Mouse (Mus musculus) MEL-GATA-1-ER (cell line): Measurements from ENCODE around the gene Oxct1.

Experiments used
- DNase-seq: peaks from one replicate; pipeline ENCODE4 v3.0.0-alpha.2; 2012; ENCODE audit warnings: low read depth; ENCODE audit errors: extremely low read depth

Gene Oxct1

DNA sequence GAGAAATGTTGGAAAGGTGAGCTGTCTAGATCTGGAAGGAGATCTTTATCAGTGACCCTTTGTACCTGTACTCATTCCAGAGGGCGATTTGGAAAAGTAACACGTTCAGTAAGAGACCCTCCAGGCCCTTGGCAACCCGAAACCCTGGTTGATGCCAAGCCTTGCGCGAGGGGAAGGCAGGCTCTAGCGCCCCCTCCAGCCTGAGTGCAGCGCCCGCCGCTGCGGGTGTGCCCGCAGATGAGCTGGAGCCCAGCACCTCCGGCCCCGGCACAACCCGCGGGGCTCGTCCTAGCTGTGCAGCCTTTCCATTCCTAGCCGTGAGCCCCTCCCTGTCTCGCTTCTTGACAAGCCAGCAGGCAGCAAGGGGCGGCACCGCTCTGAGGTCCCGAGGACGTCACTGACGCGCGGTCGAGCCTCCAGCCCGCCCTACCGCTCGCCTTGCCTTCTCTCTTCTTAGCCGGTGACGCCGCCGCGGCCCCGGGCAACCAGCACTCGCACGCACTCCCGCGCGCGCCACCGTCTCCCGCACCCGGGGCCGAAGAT is at the start of gene Oxct1:
Gene Oxct1, plus strand, starts transcription at position 153 of the 543 bp plus-strand sequence.
- DNase-seq = peak; percentile 81

DNA sequence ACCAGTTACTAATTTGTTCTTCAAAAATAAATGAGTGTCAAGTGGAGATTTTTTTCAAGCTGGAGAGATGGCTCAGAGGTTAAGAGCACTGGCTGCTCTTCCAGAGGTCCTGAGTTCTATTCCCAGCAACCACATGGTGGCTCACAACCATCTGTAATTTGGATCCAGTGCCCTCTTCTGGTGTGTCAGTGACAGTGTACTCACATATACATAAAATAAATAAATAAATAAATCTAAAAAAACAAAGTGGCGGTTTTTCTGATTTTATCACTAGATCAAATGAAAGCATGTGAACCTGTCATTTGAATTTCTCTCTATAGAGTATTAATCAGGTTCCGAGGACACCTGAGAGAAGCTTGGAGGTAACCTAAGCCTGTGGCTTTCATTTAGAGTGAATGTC is 47.9 kb upstream of the Oxct1 start:
- no peak for DNase-seq

DNA sequence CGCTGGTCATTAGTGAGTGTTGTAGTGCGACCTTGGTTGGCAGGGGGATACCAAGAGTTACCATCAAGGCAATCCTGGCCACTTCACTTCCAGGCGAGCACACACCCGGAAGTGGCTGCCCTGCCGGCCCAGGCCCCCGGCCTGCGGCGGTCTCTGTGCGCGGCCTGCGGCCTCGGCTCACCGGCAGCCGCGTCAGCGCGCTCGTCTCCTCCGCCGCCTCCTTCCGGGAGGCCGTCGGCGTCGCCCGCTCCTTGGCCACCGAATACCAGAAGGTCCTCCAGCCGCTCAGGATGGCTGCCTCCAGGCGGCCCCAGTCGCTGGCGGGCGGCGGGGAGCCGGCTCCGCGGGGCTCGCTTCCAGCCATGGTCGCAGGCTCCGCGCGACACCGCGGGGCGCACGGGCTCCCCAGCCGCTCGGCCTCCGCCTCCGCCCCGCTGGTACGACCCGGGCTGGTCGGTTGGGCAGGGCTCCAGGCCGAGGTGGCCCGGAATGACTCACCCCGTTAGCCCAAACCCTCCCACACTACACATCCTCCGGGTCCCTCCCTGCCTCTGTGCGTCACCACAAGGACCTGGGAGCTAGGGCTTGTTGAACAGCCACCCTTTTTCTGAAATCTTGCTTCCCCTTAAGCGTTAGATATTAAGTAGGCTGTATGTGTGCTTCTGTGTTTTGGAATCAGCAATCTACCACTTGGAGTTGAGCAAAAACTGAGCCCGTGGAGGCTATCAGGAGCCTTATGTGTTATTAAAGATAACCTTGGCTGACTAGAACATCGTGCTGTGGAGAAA is 46.9 kb upstream of the Oxct1 start, which contains the start of gene Fbxo4:
Gene Fbxo4, minus strand, starts transcription at position 513 of the 788 bp plus-strand sequence.
- DNase-seq = peak; percentile 70

GRCm38 (mm10) chr15:3979871-3980270 is 46.3 kb upstream of the Oxct1 start:
- DNase-seq = no peak

- peak; percentile 35 for DNase-seq
Observed at GRCm38 (mm10) chr15:3982732-3983131, 43.5 kb upstream of the Oxct1 start.

DNA sequence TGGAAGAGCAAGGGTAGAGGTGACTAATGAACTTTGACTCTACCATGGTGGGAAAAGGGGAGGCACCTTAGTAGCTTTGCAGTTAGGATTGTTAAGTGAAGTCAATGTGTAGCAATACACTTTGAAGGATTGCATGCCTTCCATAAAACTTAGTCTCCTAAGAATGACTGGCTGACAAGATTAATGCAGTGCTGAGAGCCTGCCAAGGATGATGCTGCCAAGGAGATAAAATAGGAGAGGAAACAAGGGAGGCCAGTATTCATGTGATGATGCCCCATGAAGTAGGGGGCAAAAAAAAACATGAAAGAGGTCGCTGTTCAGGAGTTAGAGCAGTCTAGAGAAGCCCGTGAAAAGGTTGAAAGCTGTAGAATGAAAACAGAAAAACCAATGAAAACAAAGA is 41.3 kb upstream of the Oxct1 start:
- no peak for DNase-seq

DNA sequence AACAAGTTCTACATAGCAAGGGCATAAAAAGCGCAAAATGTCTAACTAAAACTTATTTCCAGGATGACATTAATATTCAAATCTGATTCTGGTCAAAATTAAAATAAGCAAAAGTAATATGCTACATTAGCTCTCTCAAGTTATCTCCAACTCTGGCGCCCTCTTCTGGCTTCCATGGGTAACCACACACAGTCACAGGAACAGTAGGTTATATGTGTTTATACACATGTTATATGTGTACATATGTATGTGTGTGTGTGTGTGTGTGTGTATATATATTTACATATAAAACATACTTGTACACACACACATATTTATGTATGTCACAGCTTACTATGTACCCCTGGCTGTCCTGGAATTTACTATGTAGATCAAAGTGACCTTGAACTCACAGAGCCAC is 38.2 kb upstream of the Oxct1 start:
- no peak for DNase-seq

GRCm38 (mm10) chr15:3994852-3995447 is 31.2 kb upstream of the Oxct1 start:
- DNase-seq = peak; percentile 51

DNA sequence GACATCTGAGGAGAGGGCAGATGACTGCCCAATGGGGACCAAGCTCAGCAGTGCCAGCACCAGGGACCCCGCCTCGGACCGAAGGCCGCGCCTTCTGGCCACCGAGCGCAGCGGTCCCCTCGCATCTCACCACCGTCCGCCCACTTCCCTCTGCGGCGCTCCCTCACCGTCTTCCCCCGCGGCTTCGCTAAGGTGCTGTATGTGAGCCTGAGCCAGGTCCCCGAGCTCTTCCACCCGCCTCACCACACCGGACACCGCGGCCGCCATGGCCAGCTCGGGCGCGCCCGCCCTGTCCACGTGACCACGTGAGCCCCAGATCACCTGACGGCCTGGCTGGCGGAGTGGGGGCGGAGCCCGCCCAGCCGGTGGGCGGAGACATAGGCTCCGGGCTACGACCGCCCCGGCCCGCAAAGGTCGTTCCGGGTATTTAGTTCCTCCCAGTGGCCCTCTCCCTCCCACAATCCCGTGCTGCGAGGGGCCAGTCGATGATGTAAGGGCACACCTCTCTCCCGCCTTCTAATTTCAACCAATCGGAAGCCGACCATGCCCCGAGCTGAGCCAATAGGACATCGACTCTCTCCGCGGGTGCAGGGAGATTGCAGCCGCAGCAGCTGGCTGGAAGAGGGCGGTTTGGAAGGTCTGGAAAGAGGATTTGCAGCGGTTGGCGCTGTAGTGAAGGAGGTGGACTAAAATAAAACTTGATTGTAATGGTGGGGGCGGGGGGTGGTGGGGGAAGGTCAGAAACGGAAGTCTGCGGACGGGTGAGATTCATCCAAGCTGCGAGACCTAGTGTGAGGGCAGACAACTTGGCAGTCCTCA is 30.5 kb upstream of the Oxct1 start, which contains the start of gene AW549877:
Gene AW549877, minus strand, starts transcription at position 297 of the 819 bp plus-strand sequence.
- peak; percentile 97 for DNase-seq

GRCm38 (mm10) chr15:3996267-3997010 is 29.7 kb upstream of the Oxct1 start:
- no peak for DNase-seq

DNA sequence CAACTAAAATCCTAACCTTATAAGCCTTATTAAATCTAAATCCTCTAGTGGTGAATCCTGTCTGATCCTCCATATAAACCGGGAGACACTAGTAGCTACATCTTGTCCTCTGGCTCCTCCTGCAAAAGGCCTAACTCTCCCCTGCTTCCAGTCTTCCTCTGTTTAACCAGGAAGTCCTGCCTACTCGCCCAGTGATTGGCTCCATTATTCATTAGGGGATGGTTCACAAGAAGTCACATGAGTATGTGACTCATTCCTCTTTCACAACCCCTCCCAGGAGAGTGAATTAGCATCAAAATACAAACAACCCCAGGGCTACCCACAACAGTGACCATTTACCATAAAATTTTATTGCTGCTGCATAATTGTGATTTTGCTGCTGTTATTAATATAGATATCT is 27.0 kb upstream of the Oxct1 start:
- DNase-seq = no peak

DNA sequence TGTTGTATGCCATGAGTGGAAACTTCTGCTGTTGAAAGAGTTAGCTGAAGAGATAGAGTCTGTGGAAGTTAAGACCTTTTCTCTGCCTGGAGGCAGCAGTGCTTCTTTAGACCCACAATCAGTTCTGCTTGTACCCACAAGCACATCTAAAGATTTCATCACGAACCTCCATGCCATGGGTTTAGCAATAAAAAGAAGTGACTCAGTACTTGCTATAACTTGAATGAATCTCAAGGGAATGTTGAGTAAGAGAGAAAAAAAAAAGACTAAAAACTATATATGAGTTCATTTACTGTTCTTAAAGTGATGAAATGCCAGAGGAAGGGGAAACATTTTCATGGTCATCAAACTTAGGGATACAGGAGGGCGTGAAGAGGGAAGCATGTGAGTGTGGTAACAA is 25.6 kb upstream of the Oxct1 start:
- no peak for DNase-seq

DNA sequence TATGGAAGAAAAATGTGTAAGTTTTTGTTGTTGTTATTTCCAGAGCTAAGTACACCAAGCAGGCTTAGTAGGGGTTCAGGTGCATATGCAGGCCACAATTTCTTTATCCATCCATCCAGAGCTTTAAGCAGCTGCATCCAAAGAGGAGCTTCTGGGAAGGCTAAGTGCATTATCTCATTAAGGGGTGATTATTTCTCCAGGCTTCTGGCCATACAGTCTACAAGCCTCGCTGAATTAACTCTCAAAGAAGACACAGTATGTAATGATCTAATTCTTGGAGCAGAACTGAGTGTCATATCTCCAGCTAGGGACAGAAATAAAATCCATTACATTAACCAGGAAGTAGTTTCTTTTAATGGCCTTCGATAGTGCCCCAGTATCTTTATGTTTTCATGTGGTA is 12.3 kb upstream of the Oxct1 start:
- no peak for DNase-seq

DNA sequence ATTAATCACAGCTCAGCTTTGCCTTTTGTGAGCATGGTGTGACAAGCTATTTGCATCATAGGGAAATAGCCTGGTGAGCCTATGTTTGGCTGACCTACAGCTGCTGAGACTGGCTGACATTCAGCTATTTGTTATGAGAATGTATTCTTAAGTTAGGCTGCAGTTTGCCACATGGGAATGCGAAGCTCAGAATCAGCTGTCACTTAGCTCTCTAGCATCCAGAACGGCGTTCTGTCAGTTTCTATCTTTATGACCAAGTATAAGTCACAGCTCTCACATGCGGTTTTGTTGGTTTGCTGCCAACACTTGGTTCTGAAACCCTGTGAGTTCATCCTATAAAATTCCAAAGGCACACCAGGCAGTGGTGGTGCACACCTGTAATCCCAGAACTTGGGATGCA is 5.5 kb upstream of the Oxct1 start:
- no peak for DNase-seq

- no peak for DNase-seq
Observed at GRCm38 (mm10) chr15:4023747-4024146, 2.4 kb upstream of the Oxct1 start.

GRCm38 (mm10) chr15:4024726-4025507 is 1.3 kb upstream of the Oxct1 start:
- DNase-seq = no peak

GRCm38 (mm10) chr15:4025508-4025904 is 677 bp upstream of the Oxct1 start:
- DNase-seq = no peak

DNA sequence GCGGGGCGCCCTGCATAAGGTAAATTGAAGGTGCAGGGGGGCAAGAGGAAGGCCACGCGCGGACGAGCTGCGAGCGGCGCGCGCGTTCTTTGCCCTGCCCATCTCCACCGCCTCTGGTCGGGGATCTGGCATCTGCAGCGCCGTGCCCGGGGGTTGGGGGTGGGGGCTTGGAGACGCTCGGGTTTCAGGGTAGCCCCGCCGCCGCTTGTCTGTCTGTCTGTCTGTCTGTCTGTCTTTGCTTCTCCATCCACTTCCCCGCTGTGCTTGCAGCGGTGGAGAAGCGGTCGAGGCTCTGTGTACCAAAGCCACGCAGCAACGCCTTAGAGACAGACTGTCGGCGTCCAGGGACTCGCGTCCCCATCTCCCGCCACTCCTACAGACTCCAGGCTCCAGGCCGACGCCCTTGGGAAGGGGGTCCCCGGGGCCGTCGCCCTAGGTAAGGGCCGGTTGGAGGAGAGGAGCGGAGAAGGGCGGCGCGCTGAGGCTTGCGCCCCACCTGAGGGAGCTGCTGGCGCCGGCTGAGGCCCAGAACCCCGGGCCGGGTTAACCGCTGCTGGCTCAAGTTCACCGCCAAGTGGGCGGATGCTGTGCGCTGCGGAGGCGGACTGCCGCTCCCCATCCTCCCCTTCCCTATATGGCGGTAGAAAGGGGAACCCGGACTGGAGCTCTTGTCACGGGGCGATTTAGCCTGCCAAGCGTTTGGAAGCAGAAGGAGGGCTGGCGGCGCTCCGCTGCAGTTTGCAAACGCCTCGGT is 825 bp downstream of the Oxct1 start:
- peak; percentile 73 for DNase-seq

- peak; percentile 14 for DNase-seq
Observed at GRCm38 (mm10) chr15:4027671-4028410, 1.7 kb downstream of the Oxct1 start.
